Mouse (Mus musculus) sigmoid colon, adult 10 weeks (tissue): ENCODE results near the gene Mall. TPM values are rescaled to one million over a fixed set of nuclear protein-coding genes. Genes with fewer than 3 reads are reported as not detected.

Experiments
- polyA plus RNA-seq: library from polyadenylated mRNA; stranded (reverse); fragments of 350-450 nt; fragmentation: Illumina TruSeq; extraction: RNeasy Lipid Tissue Mini Kit (QIAGEN cat#74804); gene quantifications from one replicate; pipeline ENCODE4 v1.2.3, GENCODE M21; 2014; ENCODE audit warnings: low read depth, low replicate concordance

The Mall gene
- polyA plus RNA-seq = 38.7 TPM

DNA sequence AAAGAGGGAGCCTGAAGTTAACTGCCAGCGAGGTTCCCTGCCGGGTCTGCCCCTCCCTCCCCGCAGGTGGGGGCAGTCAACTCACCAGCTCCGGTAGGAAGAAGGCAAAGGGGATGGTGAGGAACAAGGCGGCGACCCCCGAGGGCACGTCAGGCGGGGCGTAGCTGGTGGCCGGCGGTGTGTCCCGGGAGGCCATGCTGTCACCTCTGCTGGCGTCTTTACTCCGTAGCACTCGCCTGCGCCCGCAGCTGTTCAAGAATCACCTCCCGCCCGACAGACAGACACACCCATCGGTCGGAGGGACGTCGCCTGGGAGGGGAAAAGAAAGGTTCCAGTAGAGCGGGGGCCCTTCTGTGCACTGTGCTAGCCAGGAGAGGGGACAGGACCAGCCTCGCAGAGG lies at the start of gene Mall:
TSS of gene Mall (minus strand) at position 262 of the 400 bp plus-strand sequence.

DNA sequence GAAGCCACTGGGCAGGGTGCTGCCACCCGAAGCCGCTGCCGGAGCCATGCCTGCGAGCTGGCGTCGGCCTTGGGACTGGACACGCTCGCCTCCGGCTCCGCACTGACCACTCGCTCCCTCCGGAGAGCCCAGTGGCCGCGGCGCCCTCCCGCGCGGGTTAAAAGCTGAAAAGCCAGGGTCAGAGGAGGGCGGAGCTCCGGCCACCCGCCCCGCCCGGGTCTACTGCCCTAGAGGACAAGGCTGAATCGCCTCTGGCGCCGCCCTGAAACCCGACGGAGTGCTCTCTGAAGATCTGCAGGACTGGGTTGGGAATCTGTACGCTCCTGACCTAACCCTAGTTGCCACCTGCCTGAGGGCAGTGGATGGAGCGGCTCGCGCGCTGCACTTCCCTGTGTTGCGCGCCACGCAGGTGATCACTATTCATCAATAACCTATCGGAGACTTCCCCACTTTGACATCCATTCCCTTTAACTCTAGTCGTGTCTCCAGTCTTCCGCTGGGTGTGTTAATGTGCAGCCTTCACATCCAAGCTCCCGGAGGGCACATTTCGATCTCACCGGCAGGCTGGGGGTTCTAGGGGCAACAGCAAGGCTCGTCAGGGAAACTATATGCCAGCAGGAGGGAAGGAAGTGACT lies 73.5 kb downstream of the Mall start, which contains the start of gene Mal:
TSS of gene Mal (minus strand) at position 610 of the 635 bp plus-strand sequence.

Other genes with a start within 250 kb of the Mall start
- 0.69 TPM for gene Kcnip3, start 207.8 kb downstream of the Mall start, polyA plus RNA-seq
- gene Prom2, start 188.5 kb downstream of the Mall start, polyA plus RNA-seq = not detected
- 5.2 TPM for gene Zfp661, start 142.8 kb downstream of the Mall start, polyA plus RNA-seq
- 18.4 TPM for gene Mrps5, start 142.7 kb downstream of the Mall start, polyA plus RNA-seq
- 24.4 TPM for gene Mal, start 73.2 kb downstream of the Mall start, polyA plus RNA-seq
- gene Nphp1, start 59.0 kb upstream of the Mall start, polyA plus RNA-seq = 2.9 TPM
- gene Mtln, start 62.6 kb upstream of the Mall start, polyA plus RNA-seq = 34.5 TPM
- 24.1 TPM for gene Bub1, start 101.9 kb upstream of the Mall start, polyA plus RNA-seq
- not detected for gene Acoxl, start 108.9 kb upstream of the Mall start, polyA plus RNA-seq